Mouse (Mus musculus) neural tube, embryonic 14.5 days (tissue): ENCODE measurements around the gene Saa2. TPM values are rescaled to one million over a fixed set of nuclear protein-coding genes. Genes with fewer than 3 reads are reported as not detected.

Source experiments
- ATAC-seq: fragments of 200-750 bp; cut with Nextera tagmentation; 2 replicates; pipeline ENCODE4 v1.8.0; 2017; ENCODE audit warnings: low read depth, mild to moderate bottlenecking, moderate TSS enrichment, moderate library complexity
- H3K27ac ChIP-seq: fragments of 300-500 bp; sonication (generic); 2 replicates; pipeline ENCODE4 v1.5.1; 2014; ENCODE audit warnings: low read depth, mild to moderate bottlenecking, control low read depth, low read length, moderate library complexity, mixed read lengths
- H3K27me3 ChIP-seq: fragments of 300-500 bp; sonication (generic); 2 replicates; pipeline ENCODE4 v1.6.1; 2014; ENCODE audit warnings: low read length; ENCODE audit not compliant: control insufficient read depth, insufficient read depth
- H3K36me3 ChIP-seq: fragments of 300-500 bp; sonication (generic); 2 replicates; pipeline ENCODE4 v1.6.1; 2014; ENCODE audit warnings: low read length, mixed read lengths; ENCODE audit not compliant: control insufficient read depth, insufficient read depth
- H3K4me1 ChIP-seq: fragments of 300-500 bp; sonication (generic); 2 replicates; pipeline ENCODE4 v1.6.1; 2014; ENCODE audit warnings: low read length; ENCODE audit not compliant: control insufficient read depth, insufficient read depth
- H3K4me2 ChIP-seq: fragments of 300-500 bp; sonication (generic); 2 replicates; pipeline ENCODE4 v1.6.1; 2014; ENCODE audit warnings: mild to moderate bottlenecking, low read depth, low read length, control low read depth
- H3K4me3 ChIP-seq: fragments of 300-500 bp; sonication (generic); 2 replicates; pipeline ENCODE4 v1.5.1; 2014; ENCODE audit warnings: low read depth, low read length, control low read depth, mixed read lengths
- H3K9ac ChIP-seq: fragments of 300-500 bp; sonication (generic); replicated peaks from 2 replicates; pipeline ENCODE4 v1.6.1; 2014; ENCODE audit warnings: low read depth, mild to moderate bottlenecking, control low read depth, low read length, mixed read lengths
- H3K9me3 ChIP-seq: fragments of 300-500 bp; sonication (generic); 2 replicates; pipeline ENCODE4 v1.6.1; 2016; ENCODE audit warnings: low read length; ENCODE audit not compliant: control insufficient read depth
- WGBS: fragments of 180-500 bp; shearing (Covaris S2); extraction: QIAGEN DNeasy Blood & Tissue Kit; methylation state at CpG from one replicate; pipeline ENCODE4 v1.1.7; 2014; 5-methylcytosine and 5-hydroxymethylcytosine counted together
- polyA plus RNA-seq: library from polyadenylated mRNA; unstranded; fragments of >200 nt; fragmentation: Nextera tagmentation; extraction: Ambion mirVana; gene quantifications from 2 replicates; pipeline ENCODE4 v1.2.1, GENCODE M21; 2014

Saa2 gene
- polyA plus RNA-seq, 1 experiment from 2014 or later = not detected

GRCm38 (mm10) chr7:46789177-46789849, 37.7 kb downstream of the Saa2 start:
- Histone ChIP-seq H3K4me3 (no peak overlapping the region), H3K36me3 (peaks cover 41% of the 10 kb centered on the region), H3K9ac (no peak overlapping the region), H3K4me1 (peaks cover 6% of the 10 kb centered on the region), H3K27me3 (no peaks in the 10 kb centered on the region), H3K4me2 (no peak overlapping the region), H3K9me3 (no peaks in the 10 kb centered on the region), H3K27ac (no peak overlapping the region)
- WGBS = 92% methylated on average over 5 of the region's 5 CpGs
- ATAC-seq = no peak

DNA sequence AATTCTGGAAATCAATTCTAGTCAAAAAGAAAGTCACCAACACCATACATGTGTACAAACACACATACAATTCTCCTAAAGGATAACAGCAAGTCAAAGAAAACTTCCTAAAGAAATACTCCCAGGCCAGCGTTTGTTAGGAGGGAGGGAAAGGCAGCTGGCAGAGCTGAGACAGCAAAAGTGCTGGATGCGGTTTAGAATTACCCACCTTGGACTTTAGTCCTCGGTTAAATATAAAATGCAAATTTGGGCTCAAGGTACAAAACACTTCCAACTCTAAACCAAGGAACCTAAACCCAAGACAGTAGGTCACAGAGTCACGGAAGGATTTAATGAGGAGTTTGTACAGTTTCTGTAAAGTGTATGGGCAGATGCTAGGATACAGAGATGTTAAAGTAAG, 42.3 kb downstream of the Saa2 start:
- Histone ChIP-seq H3K4me2 (no peak overlapping the region; the same call in 1 of the 2 replicates), H3K9ac (no peak overlapping the region; the same call in 1 of the 2 replicates)

DNA sequence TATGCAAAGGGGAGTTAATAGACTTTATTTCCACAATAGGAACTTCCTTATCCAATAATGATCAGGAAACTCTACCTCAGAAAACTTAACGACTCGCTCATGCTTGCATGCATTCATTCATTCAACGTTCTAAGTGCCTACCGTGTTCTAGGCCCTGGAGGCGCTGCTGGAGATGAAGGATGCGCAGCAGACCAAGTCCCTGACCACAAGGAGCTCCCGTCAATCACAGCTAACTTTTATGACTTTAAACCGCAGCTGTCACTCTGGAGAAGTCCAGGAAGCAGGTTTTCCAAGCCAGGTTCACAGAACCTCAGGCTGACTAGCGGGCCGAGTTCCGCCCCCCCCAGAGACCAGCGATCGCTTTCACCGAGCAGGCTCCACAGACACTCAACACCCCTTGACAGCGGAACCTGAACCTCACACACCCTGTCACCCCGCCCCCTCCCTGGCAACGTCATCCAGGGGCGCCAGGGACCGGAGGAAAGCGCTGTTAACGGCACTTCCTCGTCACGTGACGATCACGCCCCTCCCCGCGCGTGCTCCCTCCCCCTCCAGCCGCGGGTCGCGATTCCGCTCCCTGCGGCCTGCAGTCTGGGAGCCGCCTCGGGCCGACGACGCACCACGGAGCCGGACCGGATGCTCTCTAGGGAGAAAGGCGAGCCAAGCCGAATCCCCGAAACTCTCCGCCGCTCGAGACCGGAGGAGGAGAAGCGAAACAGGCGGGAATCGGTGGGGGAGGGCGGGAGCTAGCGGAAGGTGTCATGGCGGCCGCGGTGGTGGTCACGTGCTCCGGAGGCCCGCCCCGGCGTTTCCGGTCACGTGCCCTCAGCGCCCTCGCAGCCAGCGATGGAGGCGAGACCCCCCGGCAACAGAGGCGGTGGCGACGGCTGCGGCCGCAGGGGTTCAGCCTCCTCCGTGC, 44.0 kb downstream of the Saa2 start, which contains the start of the genes Hps5 and Gtf2h1:
Hps5 (minus strand) TSS at position 778 of the 919 bp plus-strand sequence.
Gtf2h1 (plus strand) TSS at position 817 of the 919 bp plus-strand sequence.
- under 1% methylated on average over 67 of the region's 75 CpGs for WGBS
- Histone ChIP-seq H3K4me1 (peaks cover 23% of the 10 kb centered on the region), H3K4me3 (peak within 1 kb of the TSS; percentile 92), H3K9ac (peak within 1 kb of the TSS; percentile 96), H3K36me3 (0 out of 2 replicates have a peak, but pooled peaks cover 2% of the 10 kb centered on the region), H3K27me3 (no peaks in the 10 kb centered on the region), H3K9me3 (no peaks in the 10 kb centered on the region), H3K27ac (peak within 1 kb of the TSS; percentile 88), H3K4me2 (peak within 1 kb of the TSS; percentile 84)
- ATAC-seq = peak; percentile 99

More for the DNA sequence above, 42.3 kb downstream of the Saa2 start:
- no peaks in the 10 kb centered on the region for H3K27me3 ChIP-seq
- ATAC-seq = no peak
- H3K9me3 ChIP-seq = no peaks in the 10 kb centered on the region
- no peak overlapping the region for H3K27ac ChIP-seq
- H3K36me3 ChIP-seq = peaks cover 7% of the 10 kb centered on the region
- peaks cover 23% of the 10 kb centered on the region for H3K4me1 ChIP-seq
- H3K4me3 ChIP-seq = no peak overlapping the region
- whole genome bisulfite sequencing = 87% methylated on average over 4 of the region's 4 CpGs

- WGBS = under 1% methylated on average over 31 of the region's 31 CpGs
- no peaks in the 10 kb centered on the region for H3K9me3 ChIP-seq
- H3K4me2 ChIP-seq = peak overlapping the region; percentile 84
- no peaks in the 10 kb centered on the region for H3K36me3 ChIP-seq
- peak overlapping the region; percentile 88 for H3K27ac ChIP-seq
- H3K27me3 ChIP-seq = no peaks in the 10 kb centered on the region
- peaks cover 23% of the 10 kb centered on the region for H3K4me1 ChIP-seq
- H3K4me3 ChIP-seq = peak overlapping the region; percentile 92
- H3K9ac ChIP-seq = peak overlapping the region; percentile 96
- no peak for ATAC-seq
Measured at GRCm38 (mm10) chr7:46796206-46796679, 44.7 kb downstream of the Saa2 start.

DNA sequence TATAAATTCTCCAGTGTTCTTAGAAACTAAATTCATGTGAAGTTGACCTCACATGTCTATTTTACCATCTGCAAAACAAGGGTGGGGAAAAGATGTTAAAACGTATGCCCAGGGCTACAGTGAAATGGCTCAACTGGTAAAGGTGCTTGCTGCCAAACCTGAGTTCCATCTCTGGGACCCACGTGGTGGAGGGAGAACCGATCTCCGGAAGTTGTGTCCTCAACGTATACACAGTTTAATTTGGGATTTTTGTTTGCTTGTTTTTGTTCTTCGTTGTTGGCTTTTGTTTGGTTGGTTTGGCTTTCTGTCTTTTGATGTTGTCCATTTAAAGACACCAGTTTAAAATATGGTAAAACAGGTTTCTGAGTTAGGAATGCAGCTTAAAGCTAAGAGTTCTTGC, 45.2 kb downstream of the Saa2 start:
- no peak for ATAC-seq
- 0 out of 2 replicates have a peak, but pooled peaks cover 3% of the 10 kb centered on the region for H3K36me3 ChIP-seq

More for the DNA sequence above, 45.2 kb downstream of the Saa2 start:
- H3K4me3 ChIP-seq = peak overlapping the region; percentile 92
- 63% methylated on average over 6 of the region's 6 CpGs for WGBS
- no peaks in the 10 kb centered on the region for H3K9me3 ChIP-seq
- no peak overlapping the region for H3K27ac ChIP-seq
- peak overlapping the region; percentile 84 for H3K4me2 ChIP-seq
- peak overlapping the region; percentile 96; the same call in 1 of the 2 replicates for H3K9ac ChIP-seq
- peaks cover 23% of the 10 kb centered on the region for H3K4me1 ChIP-seq
- H3K27me3 ChIP-seq = no peaks in the 10 kb centered on the region

Other genes starting within 250 kb of the Saa2 start
- 35.8 and 46.3 TPM in 2 replicates for gene Sergef, start 112.0 kb upstream of the Saa2 start, polyA plus RNA-seq
- 0.43 and 0.76 TPM in 2 replicates for gene Tph1, start 79.3 kb upstream of the Saa2 start, polyA plus RNA-seq
- gene Saal1, start 41.1 kb upstream of the Saa2 start, polyA plus RNA-seq = 15.4 and 16.7 TPM in 2 replicates
- gene Saa3, start 36.1 kb upstream of the Saa2 start, polyA plus RNA-seq = 0.49 and 1.0 TPM in 2 replicates
- not detected in 2 replicates for gene Saa4, start 19.2 kb upstream of the Saa2 start, polyA plus RNA-seq
- gene Saa1, start 8.8 kb upstream of the Saa2 start, polyA plus RNA-seq = not detected in 2 replicates
- gene Hps5, start 44.3 kb downstream of the Saa2 start, polyA plus RNA-seq = 14.0 and 14.8 TPM in 2 replicates
- 40.5 and 44.9 TPM in 2 replicates for gene Gtf2h1, start 44.3 kb downstream of the Saa2 start, polyA plus RNA-seq
- 427 and 481 TPM in 2 replicates for gene Ldha, start 89.7 kb downstream of the Saa2 start, polyA plus RNA-seq
- 0.19 TPM in 1 of 2 replicates, not detected in the other for gene Ldhc, start 109.4 kb downstream of the Saa2 start, polyA plus RNA-seq
- gene Tsg101, start 168.2 kb downstream of the Saa2 start, polyA plus RNA-seq = 384 and 385 TPM in 2 replicates
- 5.2 and 5.5 TPM in 2 replicates for gene Uevld, start 206.7 kb downstream of the Saa2 start, polyA plus RNA-seq
- gene Gm9999, start 231.8 kb downstream of the Saa2 start, polyA plus RNA-seq = not detected in 2 replicates